Mouse (Mus musculus) spleen, adult 2 months (tissue): ENCODE measurements around the gene Dock9.

Source experiments
- CTCF ChIP-seq: fragments of 200-500 bp; IDR thresholded peaks from 2 replicates; pipeline ENCODE4 v1.5.1; 2011; ENCODE audit warnings: mild to moderate bottlenecking, inconsistent platforms; ENCODE audit not compliant: insufficient read depth, insufficient read length, insufficient replicate concordance; ENCODE audit errors: extremely low read depth
- POLR2A ChIP-seq: fragments of 200-500 bp; IDR thresholded peaks from 2 replicates; pipeline ENCODE4 v1.6.1; 2011; ENCODE audit warnings: low read depth, low read length, inconsistent platforms

GRCm38 (mm10) chr14:121597073-121597472 lies 200.6 kb downstream of the Dock9 start:
- TF ChIP-seq CTCF = no peak
- no peak for TF ChIP-seq POLR2A
